Mouse (Mus musculus): ENCODE results near the gene Hist2h3c2. TPM values are rescaled to one million over a fixed set of nuclear protein-coding genes. Genes with fewer than 3 reads are reported as not detected.
"Not testable (repeated sequence)": the region's sequence is repeated elsewhere in the genome, so short reads cannot be mapped to it uniquely, and the experiment has no call there.

The Hist2h3c2 gene
- polyA plus RNA-seq, 1 experiment from 2014 or later, result 9.8 TPM

DNA sequence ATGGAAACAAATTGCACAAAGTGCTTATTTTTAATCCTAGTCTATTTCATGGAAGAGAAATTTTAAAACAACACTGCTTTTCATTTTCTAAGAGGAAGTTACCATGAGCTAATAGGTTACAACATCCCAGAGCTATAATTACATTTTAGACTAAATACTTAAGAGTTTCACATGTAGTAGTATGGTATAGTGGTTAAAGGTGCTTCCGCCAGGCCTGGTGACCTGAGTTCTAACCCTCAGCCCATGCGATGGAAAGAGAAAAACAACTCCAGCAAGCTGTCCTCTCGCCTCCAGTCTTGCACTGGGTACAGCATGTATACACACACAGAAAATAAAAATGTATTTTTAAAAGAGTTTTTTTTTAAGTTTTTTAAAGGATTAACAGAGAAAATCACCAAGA is 12.9 kb upstream of the Hist2h3c2 start:
- H3K36me3 ChIP-seq, result no peaks in the 10 kb centered on the region
- WGBS, result 94% methylated on average over 3 of the region's 3 CpGs
- H3K9ac ChIP-seq (replicated peaks), result no peak overlapping the region
- no peak overlapping the region for H3K4me2 ChIP-seq (replicated peaks)
- no peaks in the 10 kb centered on the region for H3K9me3 ChIP-seq
- H3K27me3 ChIP-seq, result no peaks in the 10 kb centered on the region
- H3K27ac ChIP-seq (replicated peaks), result no peak overlapping the region
- no peak for ATAC-seq (ENCODE audit: low FRiP score, low read depth)
- no peak overlapping the region for H3K4me3 ChIP-seq
- H3K4me1 ChIP-seq, result peaks cover 18% of the 10 kb centered on the region

DNA sequence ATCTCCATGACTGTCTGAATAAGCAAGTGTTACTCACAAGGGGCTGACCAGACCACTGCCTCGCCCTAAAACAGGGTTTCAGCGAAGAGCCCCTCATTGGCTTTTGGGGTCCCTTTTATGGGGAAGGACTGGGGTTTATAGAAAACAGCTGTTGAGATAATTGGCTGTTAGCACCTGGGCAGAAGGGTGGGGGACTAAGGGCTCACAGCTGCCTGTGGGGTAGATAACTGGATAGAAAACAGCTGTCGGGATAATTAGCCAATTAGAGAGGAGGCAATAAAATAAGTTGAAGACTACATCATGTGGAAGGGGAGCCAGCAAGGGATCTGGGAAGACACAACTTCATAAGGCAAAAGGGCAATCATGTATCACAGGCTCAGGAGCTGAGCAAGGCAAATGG is 12.0 kb upstream of the Hist2h3c2 start:
- H3K27ac ChIP-seq (replicated peaks), result no peak overlapping the region
- H3K9me3 ChIP-seq, result no peaks in the 10 kb centered on the region
- ATAC-seq (ENCODE audit: low FRiP score, low read depth), result no peak
- peaks cover 18% of the 10 kb centered on the region for H3K4me1 ChIP-seq
- H3K4me2 ChIP-seq (replicated peaks), result no peak overlapping the region
- H3K27me3 ChIP-seq, result no peaks in the 10 kb centered on the region
- WGBS, result 83% methylated on average over 3 of the region's 3 CpGs
- no peak overlapping the region for H3K9ac ChIP-seq (replicated peaks)
- H3K36me3 ChIP-seq, result no peaks in the 10 kb centered on the region
- no peak overlapping the region for H3K4me3 ChIP-seq

DNA sequence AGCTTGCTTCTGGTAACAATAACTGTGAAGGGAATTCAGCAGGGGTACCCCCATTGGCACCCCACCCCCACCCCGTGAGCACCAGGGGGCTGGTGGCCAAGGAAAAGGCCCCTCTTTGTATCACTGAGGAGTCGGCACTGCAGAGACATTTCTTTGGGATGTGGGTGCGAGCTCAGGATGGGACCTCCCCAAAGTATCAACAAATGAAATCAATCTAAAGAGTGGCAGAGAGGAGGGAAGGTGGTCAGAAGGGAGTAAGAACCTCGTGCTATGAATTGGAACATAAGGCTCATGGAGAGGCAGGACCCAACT is 10.1 kb upstream of the Hist2h3c2 start:
- Histone ChIP-seq H3K27ac (replicated peaks) (0 out of 2 replicates have a peak overlapping the region, but pooled peaks have one; percentile 20), H3K4me2 (replicated peaks) (peak overlapping the region; percentile 55), H3K36me3 (no peaks in the 10 kb centered on the region), H3K4me3 (no peak overlapping the region), H3K4me1 (peaks cover 25% of the 10 kb centered on the region), H3K27me3 (no peaks in the 10 kb centered on the region), H3K9me3 (no peaks in the 10 kb centered on the region), H3K9ac (replicated peaks) (no peak overlapping the region)
- WGBS, result 57% methylated on average over 4 of the region's 4 CpGs
- ATAC-seq (ENCODE audit: low FRiP score, low read depth), result no peak

DNA sequence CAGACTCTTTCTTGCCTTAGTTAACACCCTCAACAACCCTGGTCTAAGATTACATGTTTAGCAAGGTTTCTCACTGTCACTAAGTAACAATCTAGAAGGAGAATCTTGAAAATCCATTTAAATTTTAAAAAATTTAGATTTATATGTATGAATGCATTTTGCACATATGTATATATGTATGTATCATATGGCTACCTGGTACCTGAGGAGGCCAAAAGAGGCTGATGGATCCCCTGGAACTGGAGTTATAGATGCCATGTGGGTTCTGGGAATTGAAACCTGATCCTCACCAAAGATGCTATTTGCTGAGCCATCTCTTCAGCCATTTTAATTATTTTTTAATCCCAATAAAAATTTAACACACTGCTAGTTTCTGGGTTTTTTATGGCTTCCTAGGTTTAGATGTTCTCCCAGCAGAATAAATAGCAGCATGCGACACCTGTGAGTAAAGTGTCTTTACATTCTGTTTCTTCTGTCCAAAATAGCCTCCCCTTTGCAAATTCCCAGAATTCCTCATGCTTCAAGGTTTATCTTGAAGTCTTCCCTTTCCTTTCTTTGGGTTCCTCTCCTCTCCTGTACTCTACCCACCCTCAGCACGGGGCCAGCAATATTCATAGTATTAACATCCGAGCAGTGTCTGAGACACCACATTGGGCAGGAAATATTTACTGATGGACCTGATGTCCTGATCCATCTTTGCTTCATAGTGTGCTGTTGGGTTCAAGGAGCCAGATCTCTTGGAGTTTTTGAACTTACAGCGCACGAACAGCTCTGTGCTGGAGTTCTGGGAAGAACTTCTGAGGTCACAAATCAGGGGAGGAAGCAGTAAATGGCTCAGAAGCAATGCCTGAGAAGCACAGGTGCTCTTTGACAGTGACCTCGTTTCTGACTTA is 9.5 kb upstream of the Hist2h3c2 start:
- no peaks in the 10 kb centered on the region for H3K9me3 ChIP-seq
- WGBS, result 53% methylated on average over 6 of the region's 6 CpGs
- H3K27ac ChIP-seq (replicated peaks), result 0 out of 2 replicates have a peak overlapping the region, but pooled peaks have one; percentile 20
- H3K4me1 ChIP-seq, result peaks cover 27% of the 10 kb centered on the region
- ATAC-seq (ENCODE audit: low FRiP score, low read depth), result no peak
- H3K36me3 ChIP-seq, result no peaks in the 10 kb centered on the region
- H3K4me2 ChIP-seq (replicated peaks), result peak overlapping the region; percentile 55
- no peak overlapping the region for H3K9ac ChIP-seq (replicated peaks)
- peak overlapping the region; percentile 41 for H3K4me3 ChIP-seq
- no peaks in the 10 kb centered on the region for H3K27me3 ChIP-seq

DNA sequence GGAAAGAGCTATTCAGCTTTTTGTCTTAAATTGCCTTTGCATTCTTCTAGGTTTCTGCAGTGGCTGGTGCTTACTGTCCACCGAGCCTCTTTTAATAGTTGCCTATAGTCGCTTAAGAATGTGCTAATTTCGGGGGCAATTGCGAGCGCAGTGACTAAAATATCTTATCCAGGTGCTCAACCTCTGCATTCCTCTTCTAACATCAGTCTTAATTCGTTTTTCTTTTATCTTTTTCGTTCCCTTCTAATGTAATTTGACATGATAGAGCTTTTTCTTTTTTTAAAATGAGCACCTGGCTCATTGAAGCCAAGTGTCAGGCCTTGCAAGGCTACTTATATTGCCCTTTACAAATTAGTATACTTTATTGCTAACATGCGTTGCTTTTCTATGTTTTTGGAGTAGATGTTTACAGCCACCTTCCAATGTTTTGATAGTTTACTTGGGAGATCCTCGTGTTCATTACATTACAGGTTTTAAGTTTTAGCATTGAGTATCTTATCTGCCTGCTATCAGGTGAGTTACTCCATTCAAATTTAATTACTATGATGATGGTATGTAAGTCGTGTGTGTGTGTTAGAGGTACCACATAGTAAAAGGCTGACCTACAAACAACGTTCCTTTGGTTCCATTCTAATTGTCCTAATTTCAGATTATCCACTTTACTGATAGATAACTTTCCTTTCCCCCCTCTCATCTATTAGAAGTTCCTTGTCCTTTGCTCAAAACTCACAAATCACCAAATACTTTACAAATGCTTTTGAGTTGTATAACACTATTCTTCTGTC is 8.6 kb upstream of the Hist2h3c2 start:
- no peaks in the 10 kb centered on the region for H3K36me3 ChIP-seq
- H3K27me3 ChIP-seq, result no peaks in the 10 kb centered on the region
- ATAC-seq (ENCODE audit: low FRiP score, low read depth), result no peak
- no peaks in the 10 kb centered on the region for H3K9me3 ChIP-seq
- peaks cover 27% of the 10 kb centered on the region for H3K4me1 ChIP-seq
- H3K4me2 ChIP-seq (replicated peaks), result peak overlapping the region; percentile 55
- peak overlapping the region; percentile 56; the same call in 1 of the 2 replicates for H3K9ac ChIP-seq (replicated peaks)
- H3K4me3 ChIP-seq, result peak overlapping the region; percentile 41
- H3K27ac ChIP-seq (replicated peaks), result peak overlapping the region; percentile 66
- WGBS, result 2% methylated on average over 11 of the region's 11 CpGs

- WGBS, result 0% methylated on average over 11 of the region's 47 CpGs
- Histone ChIP-seq H3K4me3 (peak within 1 kb of the TSS; percentile 41), H3K9ac (replicated peaks) (peak within 1 kb of the TSS; percentile 56; the same call in 1 of the 2 replicates), H3K4me1 (peaks cover 27% of the 10 kb centered on the region), H3K27ac (replicated peaks) (peak within 1 kb of the TSS; percentile 79), H3K4me2 (replicated peaks) (peak within 1 kb of the TSS; percentile 55)
- not testable (repeated sequence) for H3K27me3 ChIP-seq, H3K9me3 ChIP-seq, H3K36me3 ChIP-seq
- peak; percentile 94 for ATAC-seq (ENCODE audit: low FRiP score, low read depth)
These were observed 7.5 kb upstream of the Hist2h3c2 start, which contains the start of gene Hist2h3c1 for GRCm38 (mm10) chr3:96246427-96246856. Hist2h3c1 (plus strand) TSS chr3:96246685.

- not testable (repeated sequence) for ATAC-seq (ENCODE audit: low FRiP score, low read depth); H3K27me3 ChIP-seq; H3K9me3 ChIP-seq; H3K36me3 ChIP-seq
- peak overlapping the region; percentile 36 for H3K4me3 ChIP-seq
- H3K9ac ChIP-seq (replicated peaks), result 0 out of 2 replicates have a peak overlapping the region, but pooled peaks have one; percentile 52
- under 1% methylated on average over 10 of the region's 21 CpGs for WGBS
- peaks cover 27% of the 10 kb centered on the region for H3K4me1 ChIP-seq
- peak overlapping the region; percentile 79 for H3K27ac ChIP-seq (replicated peaks)
- peak overlapping the region; percentile 43 for H3K4me2 ChIP-seq (replicated peaks)
These were observed 7.1 kb upstream of the Hist2h3c2 start for GRCm38 (mm10) chr3:96246018-96246417.

- Histone ChIP-seq H3K9ac (replicated peaks) (peak within 1 kb of the TSS; percentile 73), H3K27ac (replicated peaks) (peak within 1 kb of the TSS; percentile 98), H3K4me2 (replicated peaks) (peak within 1 kb of the TSS; percentile 65), H3K4me1 (peaks cover 31% of the 10 kb centered on the region), H3K4me3 (peak within 1 kb of the TSS; percentile 50)
- ATAC-seq (ENCODE audit: low FRiP score, low read depth), result peak; percentile 82
- H3K36me3 ChIP-seq, H3K27me3 ChIP-seq, H3K9me3 ChIP-seq: not testable (repeated sequence)
- under 1% methylated on average over 41 of the region's 88 CpGs for WGBS
These were observed 6.3 kb upstream of the Hist2h3c2 start, which contains the start of gene Hist2h2aa1 for GRCm38 (mm10) chr3:96245003-96245886. Hist2h2aa1 (plus strand) TSS chr3:96245497.

- no peak for ATAC-seq (ENCODE audit: low FRiP score, low read depth)
- WGBS, result 84% methylated on average over 7 of the region's 7 CpGs
These were observed 5.1 kb upstream of the Hist2h3c2 start for GRCm38 (mm10) chr3:96243921-96244572.

DNA sequence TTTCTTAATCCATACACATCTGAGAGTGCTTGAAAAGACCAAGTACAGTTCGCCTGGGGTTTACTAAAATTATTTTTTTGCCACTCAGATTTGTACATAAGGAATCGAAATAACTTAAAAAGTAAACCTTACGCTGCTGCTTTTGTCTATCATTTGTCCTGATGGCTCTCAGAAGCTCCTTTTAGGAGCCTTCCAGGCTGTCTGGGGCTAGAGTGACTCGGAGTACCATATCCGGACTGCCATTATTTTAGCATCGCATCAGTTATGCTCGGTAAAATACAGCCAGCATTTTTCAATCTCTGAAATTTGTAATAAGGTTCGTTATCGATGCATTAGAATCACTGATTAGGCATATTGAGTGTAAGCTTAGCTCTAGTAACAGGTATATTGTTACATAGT is 1.9 kb upstream of the Hist2h3c2 start:
- Histone ChIP-seq H3K27me3 (no peaks in the 10 kb centered on the region), H3K4me1 (peaks cover 28% of the 10 kb centered on the region), H3K9me3 (no peaks in the 10 kb centered on the region), H3K4me2 (replicated peaks) (peak overlapping the region; percentile 42), H3K36me3 (no peaks in the 10 kb centered on the region), H3K9ac (replicated peaks) (peak overlapping the region; percentile 41; the same call in 1 of the 2 replicates), H3K27ac (replicated peaks) (peak overlapping the region; percentile 88), H3K4me3 (peak overlapping the region; percentile 19; the same call in 1 of the 2 replicates)
- no peak for ATAC-seq (ENCODE audit: low FRiP score, low read depth)
- 75% methylated on average over 9 of the region's 9 CpGs for WGBS

More at GRCm38 (mm10) chr3:96243921-96244572, 5.1 kb upstream of the Hist2h3c2 start:
- no peaks in the 10 kb centered on the region for H3K27me3 ChIP-seq
- H3K27ac ChIP-seq (replicated peaks), result peak overlapping the region; percentile 98
- H3K36me3 ChIP-seq, result no peaks in the 10 kb centered on the region
- no peaks in the 10 kb centered on the region for H3K9me3 ChIP-seq
- peak overlapping the region; percentile 73 for H3K9ac ChIP-seq (replicated peaks)
- peaks cover 31% of the 10 kb centered on the region for H3K4me1 ChIP-seq
- 0 out of 2 replicates have a peak overlapping the region, but pooled peaks have one; percentile 50 for H3K4me3 ChIP-seq
- H3K4me2 ChIP-seq (replicated peaks), result peak overlapping the region; percentile 65
